Mouse (Mus musculus): ENCODE results near the gene Dusp10. TPM values are rescaled to one million over a fixed set of nuclear protein-coding genes. Genes with fewer than 3 reads are reported as not detected.

The Dusp10 gene
- polyA plus RNA-seq, 1 experiment from 2014 or later: 5.0 TPM

DNA sequence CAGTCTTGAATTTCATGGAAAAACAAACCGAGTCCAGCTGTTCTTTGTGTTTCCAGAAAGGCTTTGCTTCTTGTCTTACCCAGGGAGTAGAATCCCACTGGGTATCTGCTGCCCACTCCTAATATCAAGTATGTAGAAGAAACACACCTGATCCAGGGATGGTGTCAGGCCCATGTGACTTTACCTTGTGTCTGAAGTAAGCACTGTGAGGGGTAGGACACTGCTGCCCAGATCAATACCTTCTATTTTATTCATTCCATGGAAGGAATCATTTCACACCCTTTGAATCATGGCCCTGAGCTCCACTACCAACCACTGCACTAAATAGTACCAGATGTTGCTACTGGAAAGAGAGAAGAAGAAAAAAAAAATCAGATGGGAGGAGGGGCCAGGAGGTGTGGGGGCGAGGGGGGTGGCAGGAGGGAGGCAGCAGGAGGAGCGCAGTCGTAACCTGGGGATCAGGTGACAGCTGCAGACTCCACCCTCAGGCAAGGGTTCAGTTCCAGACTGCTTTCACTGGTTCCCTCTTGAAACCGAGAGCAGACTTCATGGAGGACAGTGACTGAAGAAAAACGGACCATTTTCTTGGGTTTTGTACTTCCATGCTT lies 33.1 kb downstream of the Dusp10 start:
- Histone ChIP-seq H3K9me3 (no peaks in the 10 kb centered on the region), H3K9ac (no peak overlapping the region), H3K4me1 (replicated peaks) (peaks cover 7% of the 10 kb centered on the region; the same call in 1 of the 2 replicates), H3K27ac (replicated peaks) (no peak overlapping the region), H3K27me3 (no peaks in the 10 kb centered on the region), H3K4me3 (no peak overlapping the region), H3K36me3 (no peaks in the 10 kb centered on the region), H3K4me2 (no peak overlapping the region)
- ATAC-seq (ENCODE audit: low FRiP score, low read depth): no peak
- 78% methylated on average over 6 of the region's 6 CpGs for WGBS

DNA sequence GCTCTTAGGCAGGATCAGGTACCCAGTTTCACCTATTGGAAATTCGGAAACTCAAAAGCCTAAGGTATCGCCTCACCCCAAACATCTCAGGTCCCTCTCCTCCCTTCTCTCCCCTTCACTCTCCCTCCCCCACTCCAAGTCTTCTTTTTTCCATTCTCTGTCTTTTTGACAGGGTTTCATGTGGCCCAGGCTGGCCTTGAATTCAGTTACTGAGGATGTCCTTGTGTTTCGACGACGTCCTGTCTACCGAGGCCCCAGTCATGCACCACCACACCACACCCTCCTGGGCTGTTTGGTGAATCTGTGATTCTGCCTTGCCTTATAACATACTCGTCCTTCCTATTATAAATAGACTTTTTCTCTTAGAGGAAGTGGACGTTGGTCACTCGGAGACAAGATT lies 34.7 kb downstream of the Dusp10 start:
- ATAC-seq (ENCODE audit: low FRiP score, low read depth): no peak
- WGBS: 87% methylated on average over 9 of the region's 9 CpGs
- no peaks in the 10 kb centered on the region for H3K27me3 ChIP-seq

DNA sequence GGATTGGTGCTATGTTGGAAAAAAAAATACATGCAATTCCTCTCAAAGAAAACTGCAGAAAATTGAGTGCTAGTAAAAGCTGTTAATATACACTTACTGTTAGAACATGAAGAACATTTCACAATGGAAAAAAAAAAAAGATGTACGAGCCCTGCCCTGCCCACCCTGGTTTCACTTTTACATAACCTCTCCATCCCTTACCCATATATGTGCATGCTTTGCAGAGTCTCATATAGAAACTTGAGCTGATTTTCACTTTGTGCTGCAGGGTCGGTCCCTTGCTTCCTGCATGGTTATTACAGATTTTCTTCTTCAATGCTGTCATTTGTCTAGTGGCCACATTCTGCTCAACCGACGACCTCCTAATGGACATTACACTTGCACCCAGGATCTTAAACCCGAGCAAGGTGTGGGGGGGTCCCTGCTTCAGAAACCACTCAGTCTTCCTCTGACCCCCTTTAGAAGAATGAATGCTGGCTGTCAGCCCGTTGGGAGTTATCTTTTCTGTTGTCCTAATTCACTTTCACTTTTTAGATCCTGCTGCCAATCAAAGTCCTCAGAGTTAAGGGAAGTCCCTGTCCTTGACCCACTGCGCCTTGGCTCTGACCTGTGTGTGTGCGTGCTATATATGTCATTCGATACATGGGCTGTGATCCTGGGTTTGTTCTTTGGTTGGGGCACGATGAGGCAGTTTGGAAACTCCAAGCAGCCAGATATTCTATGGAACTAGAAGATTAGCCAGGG lies 35.7 kb downstream of the Dusp10 start:
- no peaks in the 10 kb centered on the region for H3K36me3 ChIP-seq
- H3K9ac ChIP-seq: no peak overlapping the region
- H3K9me3 ChIP-seq: no peaks in the 10 kb centered on the region
- H3K4me3 ChIP-seq: no peak overlapping the region
- no peaks in the 10 kb centered on the region for H3K27me3 ChIP-seq
- ATAC-seq (ENCODE audit: low FRiP score, low read depth): no peak
- H3K4me2 ChIP-seq: no peak overlapping the region
- WGBS: 82% methylated on average over 10 of the region's 10 CpGs
- 0 out of 2 replicates have a peak, but pooled peaks cover 3% of the 10 kb centered on the region for H3K4me1 ChIP-seq (replicated peaks)
- no peak overlapping the region for H3K27ac ChIP-seq (replicated peaks)

More for the DNA sequence above, 34.7 kb downstream of the Dusp10 start:
- Histone ChIP-seq H3K4me1 (replicated peaks) (0 out of 2 replicates have a peak, but pooled peaks cover 3% of the 10 kb centered on the region), H3K9ac (no peak overlapping the region), H3K4me2 (no peak overlapping the region), H3K27ac (replicated peaks) (no peak overlapping the region), H3K9me3 (no peaks in the 10 kb centered on the region), H3K4me3 (no peak overlapping the region), H3K36me3 (no peaks in the 10 kb centered on the region)

DNA sequence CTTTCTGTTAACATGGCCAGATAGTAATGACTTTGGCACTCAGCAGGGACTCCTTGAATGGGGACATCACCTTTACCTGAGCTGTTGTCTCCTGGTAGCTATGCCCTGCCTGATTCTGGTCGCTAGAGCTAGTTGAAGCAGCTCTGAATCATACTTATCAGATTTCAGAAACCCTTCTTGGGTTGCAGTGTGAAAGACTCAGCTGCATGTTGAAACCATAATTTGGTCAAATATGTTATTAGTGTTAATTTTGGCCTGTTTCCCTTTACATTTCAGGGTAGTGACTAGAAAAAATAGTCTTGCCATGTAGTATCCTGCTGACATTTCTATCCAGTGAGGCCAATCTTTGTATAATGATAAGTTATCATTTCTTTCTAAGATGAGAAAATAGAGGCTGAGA lies 38.2 kb downstream of the Dusp10 start:
- H3K27me3 ChIP-seq: no peaks in the 10 kb centered on the region

DNA sequence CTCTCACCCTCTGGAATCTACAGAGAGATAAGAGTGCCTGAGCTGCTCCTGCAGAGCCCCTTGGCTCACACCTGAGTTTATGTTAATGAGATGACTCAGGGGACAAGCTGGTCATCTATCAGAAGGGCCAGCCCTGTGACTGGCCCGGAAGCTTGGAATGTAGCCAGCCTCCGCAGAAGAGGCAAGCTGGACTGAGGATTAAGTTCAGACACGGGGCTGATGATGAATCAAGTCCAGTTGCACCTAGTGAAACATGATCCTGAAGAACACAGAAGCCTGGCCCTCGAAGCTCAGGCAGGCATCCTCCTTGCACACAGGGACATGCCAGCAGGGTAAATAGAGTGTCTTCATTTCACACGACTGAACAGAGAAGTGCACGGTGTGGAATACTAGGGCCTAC lies 38.7 kb downstream of the Dusp10 start:
- no peak overlapping the region for H3K4me3 ChIP-seq
- no peaks in the 10 kb centered on the region for H3K9me3 ChIP-seq
- ATAC-seq (ENCODE audit: low FRiP score, low read depth): no peak
- no peak overlapping the region for H3K9ac ChIP-seq
- 0 out of 2 replicates have a peak, but pooled peaks cover 3% of the 10 kb centered on the region for H3K4me1 ChIP-seq (replicated peaks)
- no peak overlapping the region for H3K4me2 ChIP-seq
- H3K36me3 ChIP-seq: no peaks in the 10 kb centered on the region
- 44% methylated on average over 6 of the region's 6 CpGs for WGBS
- no peak overlapping the region for H3K27ac ChIP-seq (replicated peaks)
- no peaks in the 10 kb centered on the region for H3K27me3 ChIP-seq

More for the DNA sequence above, 38.2 kb downstream of the Dusp10 start:
- Histone ChIP-seq H3K9me3 (no peaks in the 10 kb centered on the region), H3K4me3 (no peak overlapping the region), H3K4me1 (replicated peaks) (0 out of 2 replicates have a peak, but pooled peaks cover 3% of the 10 kb centered on the region), H3K36me3 (no peaks in the 10 kb centered on the region), H3K27ac (replicated peaks) (no peak overlapping the region), H3K9ac (no peak overlapping the region), H3K4me2 (no peak overlapping the region)
- no peak for ATAC-seq (ENCODE audit: low FRiP score, low read depth)
- 86% methylated on average over 1 of the region's 1 CpGs for WGBS

DNA sequence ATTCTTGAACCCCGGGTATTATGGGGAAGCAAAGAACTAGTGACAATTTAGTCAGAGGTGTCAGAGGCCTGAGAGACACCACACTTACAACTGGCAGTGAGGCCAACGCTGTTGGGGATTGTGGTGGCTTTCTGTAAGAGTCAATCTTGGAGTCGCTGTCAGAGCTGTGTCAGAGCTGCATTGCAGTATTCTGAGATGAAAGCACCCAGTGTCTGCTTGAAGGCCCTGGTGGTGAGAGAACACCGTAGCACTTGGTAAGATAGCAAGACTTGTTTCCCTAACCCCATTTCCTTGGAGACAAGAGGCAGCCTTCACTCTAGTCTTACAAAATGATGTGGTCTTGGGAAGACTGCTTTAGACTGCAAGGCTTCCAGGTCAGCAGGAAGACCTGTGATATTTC lies 39.2 kb downstream of the Dusp10 start:
- no peak overlapping the region for H3K9ac ChIP-seq
- H3K27ac ChIP-seq (replicated peaks): no peak overlapping the region
- no peaks in the 10 kb centered on the region for H3K36me3 ChIP-seq
- 79% methylated on average over 4 of the region's 4 CpGs for WGBS
- H3K27me3 ChIP-seq: no peaks in the 10 kb centered on the region
- H3K4me1 ChIP-seq (replicated peaks): 0 out of 2 replicates have a peak, but pooled peaks cover 3% of the 10 kb centered on the region
- H3K9me3 ChIP-seq: no peaks in the 10 kb centered on the region
- no peak overlapping the region for H3K4me3 ChIP-seq
- no peak overlapping the region for H3K4me2 ChIP-seq
- no peak for ATAC-seq (ENCODE audit: low FRiP score, low read depth)

DNA sequence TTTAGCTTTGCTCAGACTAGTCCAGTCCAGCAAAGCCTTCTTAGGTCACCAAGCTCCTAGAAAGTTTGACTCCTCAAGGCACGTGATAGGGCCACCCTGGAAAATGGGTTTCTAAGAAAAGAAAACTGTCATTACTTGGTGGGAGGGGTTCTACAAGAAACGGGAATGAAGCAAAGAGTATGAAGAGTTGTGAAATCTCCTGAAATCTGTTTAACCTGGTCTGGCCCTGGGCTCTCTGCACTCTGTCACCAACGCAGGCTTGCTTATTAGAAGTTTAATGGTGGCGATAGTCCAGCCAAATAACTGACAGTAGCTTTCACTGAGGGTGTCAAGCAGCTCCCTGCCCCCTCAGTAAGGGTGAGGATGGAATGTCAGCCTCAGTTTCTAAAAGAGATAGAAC lies 40.0 kb downstream of the Dusp10 start:
- Histone ChIP-seq H3K4me2 (no peak overlapping the region), H3K27ac (replicated peaks) (no peak overlapping the region), H3K27me3 (no peaks in the 10 kb centered on the region), H3K36me3 (no peaks in the 10 kb centered on the region), H3K9ac (no peak overlapping the region), H3K4me3 (no peak overlapping the region), H3K9me3 (no peaks in the 10 kb centered on the region), H3K4me1 (replicated peaks) (0 out of 2 replicates have a peak, but pooled peaks cover 3% of the 10 kb centered on the region)
- ATAC-seq (ENCODE audit: low FRiP score, low read depth): no peak
- WGBS: 83% methylated on average over 4 of the region's 4 CpGs

DNA sequence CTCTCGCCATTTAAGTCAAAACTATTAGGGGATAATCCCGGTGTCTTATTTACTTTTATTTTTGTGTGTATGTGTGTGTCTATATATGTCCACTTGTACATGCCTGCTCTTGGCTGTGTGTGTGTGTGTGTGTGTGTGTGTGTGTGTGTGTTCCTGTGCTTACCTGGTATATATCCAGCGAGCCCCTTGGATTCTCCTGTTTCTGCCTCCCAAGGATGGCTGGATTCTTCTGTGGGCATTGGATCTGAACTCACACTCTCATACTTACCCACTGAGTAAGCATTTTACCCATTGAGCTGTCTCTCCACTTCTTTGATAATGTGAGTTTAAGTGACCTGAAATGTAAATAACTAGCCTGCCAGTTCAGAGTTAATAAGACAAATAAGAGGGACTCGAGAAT lies 40.6 kb downstream of the Dusp10 start:
- H3K36me3 ChIP-seq: no peaks in the 10 kb centered on the region
- no peak overlapping the region for H3K27ac ChIP-seq (replicated peaks)
- H3K4me1 ChIP-seq (replicated peaks): 0 out of 2 replicates have a peak, but pooled peaks cover 3% of the 10 kb centered on the region
- H3K9ac ChIP-seq: no peak overlapping the region
- no peak overlapping the region for H3K4me3 ChIP-seq
- H3K9me3 ChIP-seq: no peaks in the 10 kb centered on the region
- ATAC-seq (ENCODE audit: low FRiP score, low read depth): no peak
- WGBS: 83% methylated on average over 4 of the region's 4 CpGs
- H3K4me2 ChIP-seq: no peak overlapping the region
- H3K27me3 ChIP-seq: no peaks in the 10 kb centered on the region

DNA sequence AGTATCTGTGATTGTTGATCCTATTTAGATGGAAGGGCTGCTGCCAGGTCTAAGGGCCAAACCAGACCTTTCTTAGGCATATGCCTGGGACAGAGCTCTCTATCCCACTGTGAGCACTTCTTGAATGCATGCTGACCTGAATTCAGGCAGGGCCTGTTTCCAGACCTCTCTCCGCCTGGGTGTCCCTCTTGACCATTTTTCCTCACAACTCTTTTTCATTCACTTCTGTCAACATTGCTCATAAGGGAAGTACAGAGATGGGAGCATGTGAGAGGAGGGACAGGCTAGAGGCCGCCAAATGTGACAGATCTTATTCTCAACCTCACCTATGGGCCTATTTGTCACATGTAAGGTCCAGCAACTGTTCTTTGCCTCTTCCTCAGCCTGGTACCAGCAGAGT lies 41.1 kb downstream of the Dusp10 start:
- Histone ChIP-seq H3K27ac (replicated peaks) (no peak overlapping the region), H3K4me3 (no peak overlapping the region), H3K9ac (no peak overlapping the region), H3K4me1 (replicated peaks) (0 out of 2 replicates have a peak, but pooled peaks cover 3% of the 10 kb centered on the region), H3K36me3 (no peaks in the 10 kb centered on the region), H3K4me2 (no peak overlapping the region), H3K9me3 (no peaks in the 10 kb centered on the region), H3K27me3 (no peaks in the 10 kb centered on the region)
- no peak for ATAC-seq (ENCODE audit: low FRiP score, low read depth)
- WGBS: 96% methylated on average over 2 of the region's 2 CpGs

DNA sequence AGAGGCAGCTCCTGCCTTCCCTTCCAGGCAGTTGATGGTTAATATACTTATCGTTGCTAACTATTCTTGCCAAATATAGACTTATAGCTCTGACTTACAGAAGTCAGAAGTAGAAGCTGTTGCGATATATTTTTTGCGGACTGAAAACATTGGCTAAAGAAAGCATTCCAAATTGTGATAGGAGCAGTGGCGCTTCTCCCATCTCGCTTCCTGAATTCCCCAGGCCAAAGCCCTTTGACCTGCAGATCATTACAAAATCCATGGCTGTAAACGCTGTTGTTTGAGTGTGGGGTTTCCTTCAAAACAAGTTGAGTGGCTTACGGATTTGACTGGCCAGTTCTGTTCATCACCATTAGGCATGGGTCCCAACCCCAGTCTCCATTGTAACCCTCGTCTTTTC lies 45.1 kb downstream of the Dusp10 start:
- no peak overlapping the region for H3K4me2 ChIP-seq
- no peaks in the 10 kb centered on the region for H3K27me3 ChIP-seq
- H3K9me3 ChIP-seq: no peaks in the 10 kb centered on the region
- no peaks in the 10 kb centered on the region for H3K36me3 ChIP-seq
- H3K27ac ChIP-seq (replicated peaks): no peak overlapping the region
- no peaks in the 10 kb centered on the region for H3K4me1 ChIP-seq (replicated peaks)
- 87% methylated on average over 8 of the region's 8 CpGs for WGBS
- no peak for ATAC-seq (ENCODE audit: low FRiP score, low read depth)
- H3K9ac ChIP-seq: no peak overlapping the region
- no peak overlapping the region for H3K4me3 ChIP-seq

DNA sequence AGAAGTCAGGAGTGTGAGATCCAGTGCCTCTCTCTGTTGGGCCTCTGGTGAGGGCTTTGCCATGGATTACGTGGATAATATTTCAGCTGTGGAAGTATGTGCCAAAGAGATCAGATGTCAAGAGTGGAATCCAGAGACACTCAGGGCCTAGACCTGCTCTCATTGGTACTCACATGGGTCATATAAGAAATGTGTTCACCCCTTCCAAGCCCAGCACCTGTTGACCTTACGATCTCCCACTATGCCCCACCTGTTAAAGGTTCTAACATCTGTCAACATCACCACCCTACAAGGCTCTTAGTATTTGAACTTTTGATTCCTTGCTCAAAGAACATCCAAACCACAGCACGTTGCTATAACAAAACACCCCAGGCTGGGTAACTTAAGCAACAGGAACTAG lies 46.7 kb downstream of the Dusp10 start:
- H3K4me3 ChIP-seq: no peak overlapping the region
- no peak for ATAC-seq (ENCODE audit: low FRiP score, low read depth)
- 88% methylated on average over 3 of the region's 3 CpGs for WGBS
- H3K36me3 ChIP-seq: no peaks in the 10 kb centered on the region
- H3K4me1 ChIP-seq (replicated peaks): no peaks in the 10 kb centered on the region
- no peak overlapping the region for H3K27ac ChIP-seq (replicated peaks)
- H3K4me2 ChIP-seq: no peak overlapping the region
- H3K9me3 ChIP-seq: no peaks in the 10 kb centered on the region
- H3K27me3 ChIP-seq: no peaks in the 10 kb centered on the region
- no peak overlapping the region for H3K9ac ChIP-seq

DNA sequence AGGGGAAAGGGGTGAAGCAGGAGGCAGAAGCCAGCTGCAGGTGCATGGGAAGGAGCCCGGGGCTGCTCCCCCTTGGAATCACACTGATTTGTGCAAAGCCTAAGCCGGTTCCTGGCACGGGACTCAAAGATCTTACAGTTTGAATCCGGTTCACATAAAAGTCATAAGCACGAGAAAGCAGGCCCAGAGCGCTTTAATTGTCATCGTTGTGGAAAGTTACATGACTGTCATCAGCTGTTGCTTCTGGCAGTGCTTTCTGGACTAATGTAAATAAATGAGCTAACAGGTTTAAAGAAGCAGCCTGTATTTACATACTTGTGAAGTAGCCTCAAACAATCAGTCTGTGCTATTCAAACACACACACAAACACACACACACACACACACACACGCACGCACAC lies 47.3 kb downstream of the Dusp10 start:
- Histone ChIP-seq H3K4me2 (no peak overlapping the region), H3K36me3 (no peaks in the 10 kb centered on the region), H3K4me3 (no peak overlapping the region), H3K27ac (replicated peaks) (no peak overlapping the region), H3K9ac (no peak overlapping the region), H3K4me1 (replicated peaks) (no peaks in the 10 kb centered on the region), H3K27me3 (no peaks in the 10 kb centered on the region), H3K9me3 (no peaks in the 10 kb centered on the region)
- 77% methylated on average over 9 of the region's 9 CpGs for WGBS
- no peak for ATAC-seq (ENCODE audit: low FRiP score, low read depth)
